Mouse (Mus musculus) right cerebral cortex, postnatal 4 days (tissue): Measurements from ENCODE around the gene Slc4a5.

Experiments used
- DNase-seq: peaks from one replicate; pipeline ENCODE4 v3.0.0-alpha.2; 2022

The Slc4a5 gene

GRCm38 (mm10) chr6:83234280-83234741 lies 14.7 kb downstream of the Slc4a5 start:
- no peak for DNase-seq

GRCm38 (mm10) chr6:83237123-83237522 lies 17.5 kb downstream of the Slc4a5 start:
- no peak for DNase-seq

GRCm38 (mm10) chr6:83244422-83245061 lies 24.9 kb downstream of the Slc4a5 start:
- no peak for DNase-seq

GRCm38 (mm10) chr6:83245134-83245533 lies 25.5 kb downstream of the Slc4a5 start:
- peak; percentile 36 for DNase-seq

- no peak for DNase-seq
Observed at GRCm38 (mm10) chr6:83245997-83246396, 26.4 kb downstream of the Slc4a5 start.

GRCm38 (mm10) chr6:83246750-83247149 lies 27.1 kb downstream of the Slc4a5 start:
- no peak for DNase-seq

GRCm38 (mm10) chr6:83247153-83247552 lies 27.5 kb downstream of the Slc4a5 start:
- DNase-seq, result no peak

GRCm38 (mm10) chr6:83254242-83254641 lies 34.6 kb downstream of the Slc4a5 start:
- no peak for DNase-seq

- DNase-seq, result no peak
Observed at GRCm38 (mm10) chr6:83264516-83264915, 44.9 kb downstream of the Slc4a5 start.

GRCm38 (mm10) chr6:83265253-83265652 lies 45.6 kb downstream of the Slc4a5 start:
- DNase-seq, result peak; percentile 32

GRCm38 (mm10) chr6:83265653-83266052 lies 46.0 kb downstream of the Slc4a5 start:
- DNase-seq, result no peak

- no peak for DNase-seq
Observed at GRCm38 (mm10) chr6:83267616-83268015, 48.0 kb downstream of the Slc4a5 start.

GRCm38 (mm10) chr6:83268144-83269010 lies 48.7 kb downstream of the Slc4a5 start:
- peak; percentile 90 for DNase-seq

GRCm38 (mm10) chr6:83273733-83274132 lies 54.1 kb downstream of the Slc4a5 start:
- DNase-seq, result no peak

GRCm38 (mm10) chr6:83277151-83277550 lies 57.5 kb downstream of the Slc4a5 start:
- no peak for DNase-seq

GRCm38 (mm10) chr6:83278881-83279280 lies 59.3 kb downstream of the Slc4a5 start:
- DNase-seq, result no peak

GRCm38 (mm10) chr6:83280256-83280955 lies 60.8 kb downstream of the Slc4a5 start:
- no peak for DNase-seq

- no peak for DNase-seq
Observed at GRCm38 (mm10) chr6:83300447-83301229, 81.0 kb downstream of the Slc4a5 start.

GRCm38 (mm10) chr6:83301294-83301693 lies 81.7 kb downstream of the Slc4a5 start:
- no peak for DNase-seq

- DNase-seq, result no peak
Observed at GRCm38 (mm10) chr6:83302264-83302663, 82.6 kb downstream of the Slc4a5 start.

- DNase-seq, result no peak
Observed at GRCm38 (mm10) chr6:83309017-83309416, 89.4 kb downstream of the Slc4a5 start.

GRCm38 (mm10) chr6:83311206-83311605 lies 91.6 kb downstream of the Slc4a5 start:
- no peak for DNase-seq

GRCm38 (mm10) chr6:83312021-83312420 lies 92.4 kb downstream of the Slc4a5 start:
- no peak for DNase-seq
